Mouse (Mus musculus) stomach, embryonic 16.5 days (tissue): ENCODE measurements at regions not wholly inside any gene's neighbourhood (a gene's known extent, or its start where the extent isn't known, plus 50 kb on each side); places are given as distances from the start of the nearest gene placed in this dataset.
A peak's percentile ranks its signal among the peaks of the same experiment; 100 is the strongest.

Source experiments
- ATAC-seq: fragments of 200-750 bp; cut with Nextera tagmentation; 2 replicates; pipeline ENCODE4 v1.8.0; 2017; ENCODE audit warnings: moderate number of reproducible peaks, moderate TSS enrichment; ENCODE audit not compliant: insufficient read depth, low FRiP score
- H3K27ac ChIP-seq: fragments of 300-500 bp; sonication (generic); 2 replicates; pipeline ENCODE4 v1.5.1; 2014; ENCODE audit warnings: low read length
- H3K27me3 ChIP-seq: fragments of 300-500 bp; sonication (generic); 2 replicates; pipeline ENCODE4 v1.6.1; 2014; ENCODE audit warnings: low read length, control low read depth, mixed read lengths; ENCODE audit not compliant: control insufficient read depth, insufficient read depth
- H3K36me3 ChIP-seq: fragments of 300-500 bp; sonication (generic); 2 replicates; pipeline ENCODE4 v1.6.1; 2014; ENCODE audit warnings: low read length; ENCODE audit not compliant: control insufficient read depth, insufficient read depth
- H3K4me1 ChIP-seq: fragments of 300-500 bp; sonication (generic); 2 replicates; pipeline ENCODE4 v1.6.1; 2014; ENCODE audit warnings: low read length, control low read depth, mixed read lengths; ENCODE audit not compliant: control insufficient read depth, insufficient read depth
- H3K4me2 ChIP-seq: fragments of 300-500 bp; sonication (generic); 2 replicates; pipeline ENCODE4 v1.6.1; 2014; ENCODE audit warnings: low read depth, low read length, mixed read lengths
- H3K4me3 ChIP-seq: fragments of 300-500 bp; sonication (generic); replicated peaks from 2 replicates; pipeline ENCODE4 v1.5.1; 2014; ENCODE audit warnings: mild to moderate bottlenecking, low read length
- H3K9ac ChIP-seq: fragments of 300-500 bp; sonication (generic); 2 replicates; pipeline ENCODE4 v1.6.1; 2014; ENCODE audit warnings: low read length
- H3K9me3 ChIP-seq: fragments of 300-500 bp; sonication (generic); replicated peaks from 2 replicates; pipeline ENCODE4 v1.6.1; 2016; ENCODE audit warnings: low read length, control low read depth; ENCODE audit not compliant: control insufficient read depth
- WGBS: fragments of 180-500 bp; shearing (Covaris S2); extraction: QIAGEN DNeasy Blood & Tissue Kit; methylation state at CpG from one replicate; pipeline ENCODE4 v1.1.7; 2014; 5-methylcytosine and 5-hydroxymethylcytosine counted together

DNA sequence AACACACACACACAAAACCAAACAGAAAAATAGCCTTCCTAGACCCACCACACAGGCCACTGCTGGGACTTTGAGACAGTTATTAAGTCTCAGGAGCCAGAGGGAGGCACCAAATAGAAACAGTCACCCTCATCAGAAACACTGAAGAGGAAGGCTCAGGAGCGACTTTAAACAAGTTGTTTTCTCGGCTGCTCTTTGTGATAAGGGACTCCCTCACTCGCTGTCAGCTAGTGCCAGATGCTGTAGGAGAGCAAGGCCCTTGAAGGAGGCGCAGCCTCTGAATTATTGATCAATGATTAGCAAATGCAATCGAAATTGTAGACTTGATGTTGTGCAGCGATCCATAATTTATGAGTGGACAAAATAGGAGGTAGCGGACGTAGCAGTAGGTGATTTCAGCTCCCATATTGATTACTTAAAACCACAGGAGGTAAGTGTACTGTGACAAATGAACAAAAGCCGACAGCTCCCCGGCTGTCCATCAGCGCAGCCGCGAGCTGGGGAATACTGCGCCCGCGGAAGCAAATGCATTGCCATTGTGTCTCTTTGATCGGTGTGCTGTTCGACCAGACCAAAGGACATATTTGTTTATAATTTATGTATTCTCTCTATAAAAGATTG, 187.4 kb downstream of the Irx2 start:
- Histone ChIP-seq H3K27ac (no peak overlapping the region), H3K9ac (no peak overlapping the region), H3K36me3 (no peaks in the 10 kb centered on the region), H3K4me1 (no peaks in the 10 kb centered on the region), H3K27me3 (peaks cover 24% of the 10 kb centered on the region), H3K4me3 (no peak overlapping the region), H3K9me3 (no peaks in the 10 kb centered on the region), H3K4me2 (no peak overlapping the region)
- no peak for ATAC-seq
- 9% methylated on average over 18 of the region's 18 CpGs for WGBS

GRCm38 (mm10) chr13:72816856-72817255, 188.2 kb downstream of the Irx2 start:
- WGBS: 20% methylated on average over 8 of the region's 8 CpGs
- H3K9ac ChIP-seq: no peak overlapping the region
- peaks cover 24% of the 10 kb centered on the region for H3K27me3 ChIP-seq
- no peak for ATAC-seq
- no peak overlapping the region for H3K4me2 ChIP-seq
- no peaks in the 10 kb centered on the region for H3K4me1 ChIP-seq
- H3K36me3 ChIP-seq: no peaks in the 10 kb centered on the region
- no peaks in the 10 kb centered on the region for H3K9me3 ChIP-seq
- H3K27ac ChIP-seq: no peak overlapping the region
- no peak overlapping the region for H3K4me3 ChIP-seq

GRCm38 (mm10) chr13:72817521-72817920, 188.9 kb downstream of the Irx2 start:
- peaks cover 24% of the 10 kb centered on the region for H3K27me3 ChIP-seq
- H3K4me1 ChIP-seq: no peaks in the 10 kb centered on the region
- 5% methylated on average over 2 of the region's 2 CpGs for WGBS

DNA sequence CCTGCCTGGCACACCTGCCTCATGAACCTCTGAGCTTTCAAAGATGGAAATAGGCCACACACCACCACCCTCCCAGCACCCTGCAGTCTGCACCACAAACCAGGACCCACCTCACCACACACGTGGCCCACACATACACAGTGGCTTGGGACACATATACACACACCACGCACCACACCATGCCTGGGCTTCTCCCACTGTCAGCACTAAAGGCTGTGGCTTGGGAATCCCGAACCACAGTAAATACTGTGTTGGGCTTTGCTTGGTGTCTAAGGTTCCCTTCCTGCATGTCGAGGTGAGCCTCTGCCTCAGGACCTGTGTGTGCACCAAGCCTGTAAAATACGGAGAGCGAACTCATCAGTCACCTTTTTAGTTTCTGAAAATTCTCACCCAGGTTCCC, 189.3 kb downstream of the Irx2 start:
- 17% methylated on average over 6 of the region's 6 CpGs for WGBS
- Histone ChIP-seq H3K27me3 (peaks cover 24% of the 10 kb centered on the region), H3K27ac (no peak overlapping the region), H3K4me3 (no peak overlapping the region), H3K9ac (no peak overlapping the region), H3K4me2 (no peak overlapping the region), H3K9me3 (no peaks in the 10 kb centered on the region), H3K36me3 (no peaks in the 10 kb centered on the region), H3K4me1 (no peaks in the 10 kb centered on the region)
- peak; percentile 58; the same call in 1 of the 2 replicates for ATAC-seq

More at GRCm38 (mm10) chr13:72817521-72817920, 188.9 kb downstream of the Irx2 start:
- H3K4me2 ChIP-seq: no peak overlapping the region
- no peak overlapping the region for H3K4me3 ChIP-seq
- no peak for ATAC-seq
- no peaks in the 10 kb centered on the region for H3K9me3 ChIP-seq
- no peaks in the 10 kb centered on the region for H3K36me3 ChIP-seq
- H3K27ac ChIP-seq: no peak overlapping the region
- H3K9ac ChIP-seq: no peak overlapping the region

- no peak overlapping the region for H3K27ac ChIP-seq
- H3K36me3 ChIP-seq: no peaks in the 10 kb centered on the region
- no peak overlapping the region for H3K9ac ChIP-seq
- H3K27me3 ChIP-seq: no peaks in the 10 kb centered on the region
- no peaks in the 10 kb centered on the region for H3K4me1 ChIP-seq
- no peak for ATAC-seq
- WGBS: 24% methylated on average over 3 of the region's 3 CpGs
- no peak overlapping the region for H3K4me2 ChIP-seq
- no peaks in the 10 kb centered on the region for H3K9me3 ChIP-seq
- no peak overlapping the region for H3K4me3 ChIP-seq
Observed at GRCm38 (mm10) chr13:72826613-72827012, 198.0 kb downstream of the Irx2 start.

DNA sequence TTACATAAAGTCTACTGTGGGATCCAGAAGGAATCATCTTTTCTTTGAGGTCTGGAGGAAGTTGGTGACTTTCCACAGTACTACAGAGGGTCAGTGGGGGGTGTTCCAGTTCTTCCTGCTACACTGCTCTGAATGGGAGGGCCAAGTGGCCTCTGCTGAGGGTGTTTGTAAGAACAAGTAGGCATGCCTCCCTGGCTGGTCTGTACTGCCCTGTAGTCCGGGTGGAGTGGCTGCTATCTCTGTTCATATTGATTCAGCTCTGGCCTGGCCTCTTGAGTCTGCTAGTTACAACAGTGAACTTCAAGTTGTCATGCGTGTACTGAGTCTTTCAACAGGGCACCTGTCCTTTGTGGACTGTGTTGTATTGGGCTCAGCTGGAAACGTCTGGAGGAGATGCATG, 200.7 kb downstream of the Irx2 start:
- Histone ChIP-seq H3K9me3 (no peaks in the 10 kb centered on the region), H3K4me3 (no peak overlapping the region), H3K27ac (no peak overlapping the region), H3K36me3 (no peaks in the 10 kb centered on the region), H3K4me1 (no peaks in the 10 kb centered on the region), H3K4me2 (no peak overlapping the region), H3K27me3 (no peaks in the 10 kb centered on the region), H3K9ac (no peak overlapping the region)
- ATAC-seq: no peak
- WGBS: 54% methylated on average over 3 of the region's 3 CpGs

DNA sequence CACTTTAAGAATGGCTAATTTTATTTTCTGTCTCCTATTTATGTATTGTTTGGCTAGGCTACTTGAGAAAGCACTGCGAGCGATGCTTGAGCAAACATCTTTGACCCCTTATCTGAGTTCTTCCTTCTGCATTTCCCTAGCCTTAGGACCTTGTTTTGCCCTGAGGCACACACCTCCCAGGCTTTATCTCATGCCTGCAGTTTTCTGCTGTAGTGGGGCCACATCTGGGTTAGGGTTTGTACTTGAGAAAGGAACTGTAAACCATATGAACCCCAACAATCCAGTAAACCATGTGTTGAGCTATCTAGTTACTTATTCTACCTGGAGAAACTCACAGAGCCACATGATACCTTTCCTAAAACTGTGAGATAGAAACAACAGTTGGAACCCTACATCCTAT, 204.7 kb downstream of the Irx2 start:
- no peak for ATAC-seq
- Histone ChIP-seq H3K27ac (no peak overlapping the region), H3K4me3 (no peak overlapping the region), H3K4me1 (no peaks in the 10 kb centered on the region), H3K36me3 (no peaks in the 10 kb centered on the region), H3K4me2 (no peak overlapping the region), H3K9me3 (no peaks in the 10 kb centered on the region), H3K9ac (no peak overlapping the region), H3K27me3 (no peaks in the 10 kb centered on the region)
- 67% methylated on average over 2 of the region's 2 CpGs for WGBS

DNA sequence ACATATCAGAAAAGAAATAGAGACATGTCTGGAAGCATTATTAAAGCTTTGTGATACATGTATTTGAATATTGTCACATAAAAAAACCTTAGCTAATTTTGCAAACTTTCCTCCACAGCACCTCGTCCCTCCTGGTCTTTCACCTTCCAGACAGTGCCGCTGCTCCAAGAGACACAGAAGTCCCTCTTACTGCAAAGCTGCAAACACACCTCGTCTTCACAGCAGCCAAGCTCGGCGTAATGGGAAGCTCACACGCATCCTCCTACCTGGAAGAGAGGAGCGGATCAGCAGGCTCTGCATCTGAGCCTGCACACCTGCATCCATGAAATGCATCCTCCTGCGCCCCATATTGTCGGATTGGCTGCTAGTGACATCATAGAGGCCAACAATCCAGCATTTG, 208.4 kb downstream of the Irx2 start:
- 74% methylated on average over 9 of the region's 9 CpGs for WGBS
- no peak for ATAC-seq

GRCm38 (mm10) chr13:72848097-72848496, 219.5 kb downstream of the Irx2 start:
- no peak overlapping the region for H3K27ac ChIP-seq
- no peak overlapping the region for H3K4me3 ChIP-seq
- H3K4me1 ChIP-seq: no peaks in the 10 kb centered on the region
- no peak for ATAC-seq
- no peaks in the 10 kb centered on the region for H3K36me3 ChIP-seq
- WGBS: 53% methylated on average over 4 of the region's 4 CpGs
- H3K9me3 ChIP-seq: no peaks in the 10 kb centered on the region
- no peak overlapping the region for H3K4me2 ChIP-seq
- H3K9ac ChIP-seq: no peak overlapping the region
- no peaks in the 10 kb centered on the region for H3K27me3 ChIP-seq

More for the DNA sequence above, 208.4 kb downstream of the Irx2 start:
- H3K36me3 ChIP-seq: no peaks in the 10 kb centered on the region
- H3K9me3 ChIP-seq: no peaks in the 10 kb centered on the region
- H3K4me3 ChIP-seq: no peak overlapping the region
- H3K9ac ChIP-seq: no peak overlapping the region
- H3K4me2 ChIP-seq: no peak overlapping the region
- no peaks in the 10 kb centered on the region for H3K27me3 ChIP-seq
- H3K27ac ChIP-seq: no peak overlapping the region
- H3K4me1 ChIP-seq: no peaks in the 10 kb centered on the region
